Mouse (Mus musculus): ENCODE results near the gene Cd4. TPM values are rescaled to one million over a fixed set of nuclear protein-coding genes. Genes with fewer than 3 reads are reported as not detected.

The Cd4 gene
- polyA plus RNA-seq (2021; fragmentation: Nextera tagmentation), result 0.34 and 0.68 TPM in 2 replicates
- long read RNA-seq, experiment 1, result 0 reads
- long read RNA-seq, experiment 2, partial matches to known transcripts, result 0 of 2 reads
- long read RNA-seq, experiment 2, other reads (novel, unspliced or antisense), result 1 of 2 reads

GRCm38 (mm10) chr6:124887986-124888385 is at the start of gene Cd4:
Cd4 (minus strand) TSS chr6:124888221.

GRCm38 (mm10) chr6:124930754-124931524 is 42.9 kb upstream of the Cd4 start, which contains the start of gene Mlf2:
Mlf2 (plus strand) TSS chr6:124931386.

DNA sequence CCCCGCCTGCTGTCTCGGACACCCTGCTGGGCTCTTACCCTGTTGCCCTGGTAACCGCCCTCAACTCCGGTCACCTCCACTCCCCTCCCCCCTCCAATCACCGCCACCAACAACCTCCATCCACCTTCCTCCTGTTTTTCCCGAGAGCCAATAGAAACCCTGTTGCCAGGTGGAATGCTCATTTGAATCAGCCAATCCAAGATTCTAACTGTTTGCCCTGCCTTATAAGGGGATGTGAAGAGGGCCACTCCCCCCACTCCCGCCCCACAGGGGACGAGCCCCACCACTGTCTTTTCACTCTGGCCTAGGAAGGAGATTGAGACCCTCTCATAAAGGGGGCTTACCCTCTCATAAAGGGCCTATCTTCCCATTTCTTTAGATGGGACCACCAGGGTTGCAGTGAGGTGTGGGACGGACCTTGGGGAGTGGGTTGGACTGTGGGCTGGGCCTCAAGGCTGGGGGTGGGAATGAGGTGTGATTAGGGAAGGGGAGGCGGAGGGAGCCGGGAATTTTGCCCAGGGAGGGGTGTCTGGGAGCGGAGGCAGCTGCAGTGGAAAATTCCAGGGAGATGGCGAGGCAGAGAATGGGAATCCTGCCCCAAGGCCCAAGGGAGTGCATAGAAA is 31.8 kb upstream of the Cd4 start, which contains the start of gene Ptms:
Ptms (minus strand) TSS at position 409 of the 623 bp plus-strand sequence.

GRCm38 (mm10) chr6:124911533-124912218 is 23.7 kb upstream of the Cd4 start, which contains the start of gene Lag3:
Lag3 (minus strand) TSS chr6:124911705.

GRCm38 (mm10) chr6:124863658-124864298 is 24.2 kb downstream of the Cd4 start, which contains the start of gene Gpr162:
Gpr162 (minus strand) TSS chr6:124863983.

GRCm38 (mm10) chr6:124856916-124857839 is 30.8 kb downstream of the Cd4 start, which contains the start of gene P3h3:
P3h3 (minus strand) TSS chr6:124857752.

GRCm38 (mm10) chr6:124840241-124841167 is 47.5 kb downstream of the Cd4 start, which contains the start of gene Gnb3:
Gnb3 (minus strand) TSS chr6:124840275.

GRCm38 (mm10) chr6:124828868-124829798 is 58.9 kb downstream of the Cd4 start, which contains the start of the genes Usp5 and Cdca3:
Usp5 (minus strand) TSS chr6:124829484.
Cdca3 (plus strand) TSS chr6:124829547.

Other genes with a start within 250 kb of the Cd4 start
- gene Lpcat3, start 225.2 kb downstream of the Cd4 start, polyA plus RNA-seq (2021; fragmentation: Nextera tagmentation), result 20.8 and 21.3 TPM in 2 replicates
- gene Emg1, start 176.0 kb downstream of the Cd4 start, polyA plus RNA-seq (2021; fragmentation: Nextera tagmentation), result 101 and 108 TPM in 2 replicates
- gene Phb2, start 175.9 kb downstream of the Cd4 start, polyA plus RNA-seq (2021; fragmentation: Nextera tagmentation), result 140 and 157 TPM in 2 replicates
- 4.1 and 4.6 TPM in 2 replicates for gene Ptpn6, start 149.5 kb downstream of the Cd4 start, polyA plus RNA-seq (2021; fragmentation: Nextera tagmentation)
- gene Grcc10, start 146.8 kb downstream of the Cd4 start, polyA plus RNA-seq (2021; fragmentation: Nextera tagmentation), result 1,248 and 1,281 TPM in 2 replicates
- gene Gm45234, start 132.2 kb downstream of the Cd4 start, polyA plus RNA-seq (2021; fragmentation: Nextera tagmentation), result 0.06 TPM in 1 of 2 replicates, not detected in the other
- gene Atn1, start 131.7 kb downstream of the Cd4 start, polyA plus RNA-seq (2021; fragmentation: Nextera tagmentation), result 14.3 and 15.6 TPM in 2 replicates
- 599 and 862 TPM in 2 replicates for gene Eno2, start 118.5 kb downstream of the Cd4 start, polyA plus RNA-seq (2021; fragmentation: Nextera tagmentation)
- 4.3 and 6.1 TPM in 2 replicates for gene Lrrc23, start 108.5 kb downstream of the Cd4 start, polyA plus RNA-seq (2021; fragmentation: Nextera tagmentation)
- 5.4 and 5.5 TPM in 2 replicates for gene Spsb2, start 79.6 kb downstream of the Cd4 start, polyA plus RNA-seq (2021; fragmentation: Nextera tagmentation)
- 1,210 and 1,292 TPM in 2 replicates for gene Tpi1, start 73.9 kb downstream of the Cd4 start, polyA plus RNA-seq (2021; fragmentation: Nextera tagmentation)
- 98.8 and 105 TPM in 2 replicates for gene Usp5, start 58.7 kb downstream of the Cd4 start, polyA plus RNA-seq (2021; fragmentation: Nextera tagmentation)
- gene Cdca3, start 58.7 kb downstream of the Cd4 start, polyA plus RNA-seq (2021; fragmentation: Nextera tagmentation), result 0.59 and 0.67 TPM in 2 replicates
- 0.13 and 0.43 TPM in 2 replicates for gene Gnb3, start 47.9 kb downstream of the Cd4 start, polyA plus RNA-seq (2021; fragmentation: Nextera tagmentation)
- gene P3h3, start 30.5 kb downstream of the Cd4 start, polyA plus RNA-seq (2021; fragmentation: Nextera tagmentation), result 1.0 and 1.2 TPM in 2 replicates
- gene Gpr162, start 24.2 kb downstream of the Cd4 start, polyA plus RNA-seq (2021; fragmentation: Nextera tagmentation), result 1.1 and 1.4 TPM in 2 replicates
- 7.0 and 11.9 TPM in 2 replicates for gene Lag3, start 23.5 kb upstream of the Cd4 start, polyA plus RNA-seq (2021; fragmentation: Nextera tagmentation)
- 294 and 362 TPM in 2 replicates for gene Ptms, start 31.9 kb upstream of the Cd4 start, polyA plus RNA-seq (2021; fragmentation: Nextera tagmentation)
- gene Mlf2, start 43.2 kb upstream of the Cd4 start, polyA plus RNA-seq (2021; fragmentation: Nextera tagmentation), result 604 and 679 TPM in 2 replicates
- 236 and 263 TPM in 2 replicates for gene Cops7a, start 77.3 kb upstream of the Cd4 start, polyA plus RNA-seq (2021; fragmentation: Nextera tagmentation)
- gene Pianp, start 108.5 kb upstream of the Cd4 start, polyA plus RNA-seq (2021; fragmentation: Nextera tagmentation), result 40.7 and 47.6 TPM in 2 replicates
- gene Zfp384, start 120.9 kb upstream of the Cd4 start, polyA plus RNA-seq (2021; fragmentation: Nextera tagmentation), result 7.6 and 8.3 TPM in 2 replicates
- gene Ing4, start 151.5 kb upstream of the Cd4 start, polyA plus RNA-seq (2021; fragmentation: Nextera tagmentation), result 54.3 and 56.6 TPM in 2 replicates
- gene Acrbp, start 161.5 kb upstream of the Cd4 start, polyA plus RNA-seq (2021; fragmentation: Nextera tagmentation), result 0.72 and 1.4 TPM in 2 replicates
- gene Lpar5, start 179.7 kb upstream of the Cd4 start, polyA plus RNA-seq (2021; fragmentation: Nextera tagmentation), result 1.1 and 2.0 TPM in 2 replicates
- gene Chd4, start 207.8 kb upstream of the Cd4 start, polyA plus RNA-seq (2021; fragmentation: Nextera tagmentation), result 62.8 and 65.4 TPM in 2 replicates
- gene Nop2, start 243.7 kb upstream of the Cd4 start, polyA plus RNA-seq (2021; fragmentation: Nextera tagmentation), result 18.4 and 19.1 TPM in 2 replicates

Measured in layer of hippocampus, adult 6 months (tissue).